Mouse (Mus musculus): ENCODE results near the gene Efcab11. TPM values are rescaled to one million over a fixed set of nuclear protein-coding genes. Genes with fewer than 3 reads are reported as not detected.

Gene Efcab11
- polyA plus RNA-seq, 1 experiment from 2014 or later = 3.6 TPM

DNA sequence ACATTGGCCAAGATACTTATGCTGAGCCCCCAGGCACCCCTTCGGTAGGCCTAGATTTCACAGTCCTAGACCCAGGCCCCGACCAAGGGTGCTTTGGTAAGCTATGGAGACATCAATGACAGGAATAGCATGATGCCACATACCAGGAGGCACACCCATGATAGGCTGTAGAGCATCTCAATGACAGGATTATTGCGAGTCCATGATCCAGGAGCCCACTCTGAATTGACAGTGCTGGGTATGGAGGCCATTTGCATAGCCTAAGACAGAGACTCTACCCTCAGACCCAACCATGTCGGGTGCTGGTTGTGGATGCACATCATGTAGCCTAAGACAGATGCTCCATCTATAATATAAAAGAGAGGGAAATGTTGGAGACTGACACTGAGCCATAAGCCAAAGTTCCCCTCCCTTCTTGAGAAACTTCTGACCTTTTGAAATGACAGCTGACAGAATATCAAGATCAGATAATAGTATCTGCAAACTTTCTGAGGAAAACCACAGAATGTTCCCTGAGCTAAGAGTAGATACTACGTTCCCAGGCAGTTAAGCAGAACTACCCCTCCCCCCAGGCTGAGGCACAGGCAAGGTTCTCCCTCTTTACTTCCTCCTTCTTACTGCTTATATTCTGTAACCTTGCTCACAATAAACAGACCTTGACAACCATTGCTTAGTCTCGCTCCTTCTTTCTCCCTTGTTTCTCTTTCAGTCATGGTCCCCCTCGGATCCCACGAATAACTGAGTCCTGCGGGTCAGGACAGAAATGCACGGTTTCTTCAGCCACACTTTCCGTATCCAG lies 237.5 kb downstream of the Efcab11 start:
- 88% methylated on average over 11 of the region's 11 CpGs for WGBS
- Histone ChIP-seq H3K36me3 (ENCODE audit: control insufficient read depth, insufficient read depth, low read length) (no peaks in the 10 kb centered on the region), H3K27me3 (ENCODE audit: control insufficient read depth, insufficient read depth, low read length) (no peaks in the 10 kb centered on the region), H3K4me2 (replicated peaks; ENCODE audit: low read depth) (no peak overlapping the region), H3K9ac (ENCODE audit: low read length) (no peak overlapping the region), H3K4me1 (replicated peaks; ENCODE audit: control insufficient read depth, insufficient read depth) (no peaks in the 10 kb centered on the region), H3K27ac (replicated peaks) (no peak overlapping the region), H3K4me3 (ENCODE audit: low read depth, low read length) (no peak overlapping the region), H3K9me3 (ENCODE audit: control insufficient read depth, low read length) (peaks cover 6% of the 10 kb centered on the region; the same call in 1 of the 2 replicates)
- no peak for DNase-seq (ENCODE audit: low spot score)
- TF ChIP-seq CTCF (IDR thresholded peaks at IDR 0.05; ENCODE audit: low read depth) = no peak
- no peak for TF ChIP-seq EP300 (optimal IDR thresholded peaks at IDR 0.05)
- no peak for ATAC-seq (ENCODE audit: low FRiP score, low TSS enrichment)

DNA sequence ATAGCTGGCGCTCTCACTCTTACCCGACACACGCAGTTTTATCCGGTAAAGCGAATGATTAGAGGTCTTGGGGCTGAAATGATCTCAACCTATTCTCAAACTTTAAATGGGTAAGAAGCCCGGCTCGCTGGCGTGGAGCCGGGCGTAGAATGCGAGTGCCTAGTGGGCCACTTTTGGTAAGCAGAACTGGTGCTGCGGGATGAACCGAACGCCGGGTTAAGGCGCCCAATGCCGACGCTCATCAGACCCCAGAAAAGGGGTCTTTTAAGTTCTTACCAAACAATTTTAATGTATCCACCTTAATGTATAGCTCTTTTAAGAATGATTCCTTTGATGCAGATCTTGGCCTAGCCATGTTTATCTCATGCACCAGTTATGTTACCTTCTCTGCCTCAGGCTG lies 238.8 kb downstream of the Efcab11 start:
- DNase-seq (ENCODE audit: low spot score) = no peak
- no peaks in the 10 kb centered on the region for H3K36me3 ChIP-seq (ENCODE audit: control insufficient read depth, insufficient read depth, low read length)
- no peak overlapping the region for H3K27ac ChIP-seq (replicated peaks)
- no peak for TF ChIP-seq EP300 (optimal IDR thresholded peaks at IDR 0.05)
- H3K4me3 ChIP-seq (ENCODE audit: low read depth, low read length) = no peak overlapping the region
- no peaks in the 10 kb centered on the region for H3K4me1 ChIP-seq (replicated peaks; ENCODE audit: control insufficient read depth, insufficient read depth)
- peak; percentile 62; the same call in 1 of the 2 replicates for ATAC-seq (ENCODE audit: low FRiP score, low TSS enrichment)
- no peak overlapping the region for H3K4me2 ChIP-seq (replicated peaks; ENCODE audit: low read depth)
- peaks cover 6% of the 10 kb centered on the region; the same call in 1 of the 2 replicates for H3K9me3 ChIP-seq (ENCODE audit: control insufficient read depth, low read length)
- 95% methylated on average over 18 of the region's 18 CpGs for WGBS
- no peak overlapping the region for H3K9ac ChIP-seq (ENCODE audit: low read length)
- H3K27me3 ChIP-seq (ENCODE audit: control insufficient read depth, insufficient read depth, low read length) = no peaks in the 10 kb centered on the region

DNA sequence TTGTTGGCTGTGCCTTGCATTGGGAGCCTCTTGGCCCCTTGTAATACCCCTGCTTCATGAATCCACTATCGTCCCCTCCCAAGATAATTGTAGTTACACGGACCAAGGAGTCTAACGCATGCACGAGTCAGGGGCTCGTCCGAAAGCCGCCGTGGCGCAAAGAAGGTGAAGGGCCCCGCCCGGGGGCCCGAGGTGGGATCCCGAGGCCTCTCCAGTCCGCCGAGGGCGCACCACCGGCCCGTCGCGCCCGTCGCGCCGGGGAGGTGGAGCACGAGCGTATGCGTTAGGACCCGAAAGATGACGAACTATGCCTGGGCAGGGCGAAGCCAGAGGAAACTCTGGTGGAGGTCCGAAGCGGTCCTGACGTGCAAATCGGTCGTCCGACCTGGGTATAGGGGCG lies 239.3 kb downstream of the Efcab11 start:
- 85% methylated on average over 37 of the region's 37 CpGs for WGBS
- no peak overlapping the region for H3K4me3 ChIP-seq (ENCODE audit: low read depth, low read length)
- peaks cover 6% of the 10 kb centered on the region; the same call in 1 of the 2 replicates for H3K9me3 ChIP-seq (ENCODE audit: control insufficient read depth, low read length)
- H3K4me1 ChIP-seq (replicated peaks; ENCODE audit: control insufficient read depth, insufficient read depth) = no peaks in the 10 kb centered on the region
- H3K9ac ChIP-seq (ENCODE audit: low read length) = no peak overlapping the region
- no peak overlapping the region for H3K4me2 ChIP-seq (replicated peaks; ENCODE audit: low read depth)
- peak; percentile 98 for ATAC-seq (ENCODE audit: low FRiP score, low TSS enrichment)
- H3K36me3 ChIP-seq (ENCODE audit: control insufficient read depth, insufficient read depth, low read length) = no peaks in the 10 kb centered on the region
- DNase-seq (ENCODE audit: low spot score) = peak; percentile 10
- no peaks in the 10 kb centered on the region for H3K27me3 ChIP-seq (ENCODE audit: control insufficient read depth, insufficient read depth, low read length)
- TF ChIP-seq CTCF (IDR thresholded peaks at IDR 0.05; ENCODE audit: low read depth) = no peak
- TF ChIP-seq EP300 (optimal IDR thresholded peaks at IDR 0.05) = no peak
- no peak overlapping the region for H3K27ac ChIP-seq (replicated peaks)

Other genes with a start within 250 kb of the Efcab11 start
- 12.9 and 13.3 TPM in 2 replicates for gene Tdp1, start 78 bp upstream of the Efcab11 start, polyA plus RNA-seq (2015; fragmentation: Nextera tagmentation; extraction: Ambion mirVana)
- gene Kcnk13, start 80.1 kb upstream of the Efcab11 start, polyA plus RNA-seq (2015; fragmentation: Nextera tagmentation; extraction: Ambion mirVana) = 0.45 TPM in 2 replicates
- gene Psmc1, start 225.7 kb upstream of the Efcab11 start, polyA plus RNA-seq (2015; fragmentation: Nextera tagmentation; extraction: Ambion mirVana) = 176 and 186 TPM in 2 replicates